Mouse (Mus musculus) megakaryocyte, embryonic 14.5 days (primary cell): ENCODE data around the gene Sbf2. TPM values are rescaled to one million over a fixed set of nuclear protein-coding genes. Genes with fewer than 3 reads are reported as not detected.

ENCODE experiments used
- H3K27me3 ChIP-seq: replicated peaks from 2 replicates; pipeline ENCODE3; 2012; ENCODE audit warnings: inconsistent platforms
- H3K36me3 ChIP-seq: replicated peaks from 2 replicates; pipeline ENCODE3; 2012; ENCODE audit warnings: low read length, inconsistent platforms, mixed read lengths
- H3K4me1 ChIP-seq: 2 replicates; pipeline ENCODE4 v1.6.1; 2012; ENCODE audit warnings: inconsistent platforms
- H3K4me3 ChIP-seq: replicated peaks from 2 replicates; pipeline ENCODE3; 2012; ENCODE audit warnings: moderate library complexity, mild to moderate bottlenecking, inconsistent platforms
- H3K9me3 ChIP-seq: 2 replicates; pipeline ENCODE4 v1.6.1; 2012; ENCODE audit warnings: inconsistent platforms
- FLI1 ChIP-seq: IDR thresholded peaks from 2 replicates; pipeline ENCODE4 v1.6.1; 2012; ENCODE audit warnings: low read length, inconsistent platforms, mixed read lengths
- GATA1 ChIP-seq: IDR thresholded peaks from 3 replicates; pipeline ENCODE4 v1.6.1; 2012; ENCODE audit warnings: mixed read lengths, low read length, inconsistent platforms, borderline replicate concordance
- polyA plus RNA-seq: library from polyadenylated mRNA; stranded (reverse); fragments of >175 nt; gene quantifications from 2 replicates; pipeline ENCODE4 v1.2.3, GENCODE M21; 2012; ENCODE audit warnings: low replicate concordance; ENCODE audit not compliant: insufficient read depth

Sbf2 gene
- polyA plus RNA-seq, 1 experiment, result 0.55 TPM

DNA sequence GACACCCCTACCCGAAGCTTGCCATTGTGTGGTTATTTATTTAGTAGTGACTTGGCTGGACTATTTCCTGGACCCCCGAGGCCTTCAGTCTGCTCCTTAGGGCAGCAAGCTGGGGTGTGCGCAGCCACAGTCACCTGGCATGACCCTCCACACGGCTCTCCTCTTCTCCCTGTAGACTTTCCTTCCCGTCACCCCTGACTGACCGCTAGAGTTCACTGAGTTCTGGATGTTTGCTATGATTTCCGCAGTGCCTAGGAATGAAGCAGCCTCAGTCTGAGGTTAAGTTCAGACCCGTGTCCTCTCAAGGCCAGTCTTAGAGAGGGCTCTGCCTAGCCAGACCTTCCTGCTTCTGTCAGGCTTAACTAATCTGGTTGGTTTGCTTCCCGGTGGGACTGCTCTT is 342.9 kb downstream of the Sbf2 start:
- Histone ChIP-seq H3K36me3 (peaks cover 56% of the 10 kb centered on the region), H3K27me3 (no peaks in the 10 kb centered on the region), H3K9me3 (no peaks in the 10 kb centered on the region), H3K4me3 (no peak overlapping the region), H3K4me1 (peaks cover 67% of the 10 kb centered on the region)
- TF ChIP-seq GATA1 (no peak), FLI1 (no peak)

DNA sequence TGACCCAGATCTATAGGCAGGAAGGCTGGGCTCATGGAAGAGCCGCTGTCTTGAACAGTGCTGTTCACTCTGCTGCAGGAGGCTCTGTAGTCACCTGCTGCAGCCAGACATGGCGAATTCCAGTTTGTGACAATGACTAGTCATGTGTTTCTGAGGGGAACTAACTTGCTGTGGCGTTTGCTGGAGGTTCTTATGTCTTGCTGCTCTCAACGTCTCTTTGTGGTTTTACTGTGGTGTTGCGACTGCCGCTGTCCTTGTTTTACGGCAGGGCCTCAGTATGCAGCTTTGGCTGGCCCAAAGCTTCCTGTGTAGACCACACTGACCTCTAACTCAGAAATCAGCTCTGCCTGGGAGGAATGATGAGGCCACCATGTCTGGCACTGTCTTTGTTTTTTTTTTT is 344.3 kb downstream of the Sbf2 start:
- Histone ChIP-seq H3K36me3 (peaks cover 42% of the 10 kb centered on the region), H3K27me3 (no peaks in the 10 kb centered on the region), H3K9me3 (no peaks in the 10 kb centered on the region), H3K4me3 (peak overlapping the region; percentile 79), H3K4me1 (peaks cover 59% of the 10 kb centered on the region)
- TF ChIP-seq FLI1 (no peak), GATA1 (no peak)

DNA sequence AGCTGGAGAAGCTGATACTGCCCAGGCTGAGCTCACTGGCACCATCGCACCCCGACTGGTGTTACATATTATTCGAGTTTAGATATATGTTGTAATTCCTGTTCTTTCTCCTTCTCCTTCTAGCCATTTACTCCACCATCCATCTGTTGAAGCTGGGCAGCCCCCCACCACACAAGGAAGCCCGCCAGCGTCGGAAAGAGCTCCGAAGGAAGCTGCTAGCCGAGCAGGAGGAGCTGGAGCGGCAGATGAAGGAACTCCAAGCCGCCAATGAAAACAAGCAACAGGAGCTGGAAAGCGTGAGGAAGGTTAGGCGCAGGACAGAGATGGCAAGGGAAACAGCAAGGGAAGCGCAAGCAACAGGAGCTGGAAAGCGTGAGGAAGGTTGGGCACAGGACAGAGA is 344.9 kb downstream of the Sbf2 start:
- TF ChIP-seq GATA1, result no peak
- no peak for TF ChIP-seq FLI1
- Histone ChIP-seq H3K27me3 (no peaks in the 10 kb centered on the region), H3K9me3 (no peaks in the 10 kb centered on the region), H3K4me3 (peak overlapping the region; percentile 79), H3K4me1 (peaks cover 62% of the 10 kb centered on the region), H3K36me3 (peaks cover 37% of the 10 kb centered on the region)

DNA sequence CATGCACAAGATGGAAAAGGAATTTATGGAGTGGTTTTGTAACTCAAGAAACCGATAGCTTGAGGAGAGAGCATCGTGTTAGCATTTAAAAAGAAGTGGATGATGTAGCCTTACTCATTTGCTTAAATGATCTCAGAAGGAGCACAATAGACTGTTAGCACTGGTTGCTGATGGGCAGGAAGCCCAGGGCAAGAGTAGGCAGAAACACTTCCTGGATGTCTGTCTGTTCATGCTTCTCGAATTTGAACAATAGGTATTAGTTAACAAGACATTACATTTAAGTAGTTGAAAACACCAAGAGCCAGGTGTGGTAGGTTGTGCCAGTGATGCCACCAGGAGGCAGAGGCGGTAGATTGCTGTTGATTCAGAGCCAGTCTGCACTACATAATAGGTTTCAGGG is 346.2 kb downstream of the Sbf2 start:
- Histone ChIP-seq H3K36me3 (peaks cover 25% of the 10 kb centered on the region), H3K27me3 (no peaks in the 10 kb centered on the region), H3K4me3 (no peak overlapping the region), H3K4me1 (peaks cover 59% of the 10 kb centered on the region), H3K9me3 (no peaks in the 10 kb centered on the region)
- TF ChIP-seq FLI1 (no peak), GATA1 (no peak)

DNA sequence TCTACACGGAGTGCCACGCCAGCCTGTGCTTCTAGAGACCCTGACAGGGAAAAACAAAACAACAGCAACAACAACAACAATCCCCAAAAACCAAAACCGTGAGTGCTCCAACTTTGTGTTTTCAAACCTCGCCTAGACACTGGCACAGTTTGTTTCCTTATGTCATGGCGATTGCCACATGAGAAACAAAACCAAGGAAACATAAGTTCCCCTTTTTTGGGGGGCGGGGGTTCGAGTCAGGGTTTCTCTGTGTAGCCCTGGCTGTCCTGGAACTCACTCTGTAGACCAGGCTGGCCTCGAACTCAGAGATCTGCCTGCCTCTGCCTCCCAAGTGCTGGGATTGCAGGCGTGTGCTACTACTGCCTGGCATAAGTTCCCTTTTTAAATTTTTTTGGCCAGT is 346.7 kb downstream of the Sbf2 start:
- H3K27me3 ChIP-seq, result no peaks in the 10 kb centered on the region
- H3K36me3 ChIP-seq, result peaks cover 20% of the 10 kb centered on the region
- no peak overlapping the region for H3K4me3 ChIP-seq
- peaks cover 59% of the 10 kb centered on the region for H3K4me1 ChIP-seq
- H3K9me3 ChIP-seq, result no peaks in the 10 kb centered on the region
- TF ChIP-seq GATA1 (no peak), FLI1 (no peak)

DNA sequence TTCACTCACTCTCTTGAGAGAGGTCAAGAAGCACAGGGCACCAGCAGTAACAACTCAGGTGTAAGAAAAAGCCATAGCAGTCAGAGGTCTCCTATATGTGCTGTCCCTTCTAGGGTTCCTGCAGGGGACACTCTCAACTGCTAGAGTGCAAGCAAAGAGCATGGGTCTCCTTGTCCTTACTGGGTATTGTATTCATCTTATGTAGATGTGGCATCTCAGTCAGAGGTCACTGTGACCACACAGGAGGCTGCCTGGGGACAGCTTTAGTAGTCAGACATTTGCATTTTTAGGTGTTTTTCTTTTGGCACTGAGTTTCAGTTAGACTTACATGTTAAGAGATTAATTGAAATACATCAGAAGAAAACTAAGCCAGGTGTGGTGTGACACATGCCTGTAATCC is 347.7 kb downstream of the Sbf2 start:
- peaks cover 14% of the 10 kb centered on the region for H3K36me3 ChIP-seq
- H3K4me3 ChIP-seq, result no peak overlapping the region
- H3K9me3 ChIP-seq, result no peaks in the 10 kb centered on the region
- H3K4me1 ChIP-seq, result peaks cover 54% of the 10 kb centered on the region
- TF ChIP-seq GATA1, result no peak
- no peak for TF ChIP-seq FLI1
- no peaks in the 10 kb centered on the region for H3K27me3 ChIP-seq

DNA sequence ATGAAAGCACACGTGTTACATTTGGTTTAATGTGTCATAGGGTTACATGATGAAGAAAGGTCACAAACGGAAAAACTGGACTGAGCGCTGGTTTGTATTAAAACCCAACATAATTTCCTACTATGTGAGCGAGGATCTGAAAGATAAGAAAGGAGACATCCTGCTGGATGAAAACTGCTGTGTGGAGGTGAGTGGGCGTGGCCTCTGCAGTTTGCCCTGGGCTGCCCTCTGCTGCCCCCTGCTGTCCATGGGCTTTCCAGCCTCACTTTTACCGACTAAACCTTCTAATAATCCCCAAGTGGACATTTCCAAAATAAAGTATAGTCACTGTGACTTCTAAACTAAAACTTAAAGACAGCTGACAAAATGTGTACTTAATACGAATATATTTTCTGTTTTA is 348.9 kb downstream of the Sbf2 start:
- H3K36me3 ChIP-seq, result peaks cover 11% of the 10 kb centered on the region
- no peak overlapping the region for H3K4me3 ChIP-seq
- no peak for TF ChIP-seq FLI1
- TF ChIP-seq GATA1, result no peak
- no peaks in the 10 kb centered on the region for H3K27me3 ChIP-seq
- peaks cover 43% of the 10 kb centered on the region for H3K4me1 ChIP-seq
- H3K9me3 ChIP-seq, result no peaks in the 10 kb centered on the region

DNA sequence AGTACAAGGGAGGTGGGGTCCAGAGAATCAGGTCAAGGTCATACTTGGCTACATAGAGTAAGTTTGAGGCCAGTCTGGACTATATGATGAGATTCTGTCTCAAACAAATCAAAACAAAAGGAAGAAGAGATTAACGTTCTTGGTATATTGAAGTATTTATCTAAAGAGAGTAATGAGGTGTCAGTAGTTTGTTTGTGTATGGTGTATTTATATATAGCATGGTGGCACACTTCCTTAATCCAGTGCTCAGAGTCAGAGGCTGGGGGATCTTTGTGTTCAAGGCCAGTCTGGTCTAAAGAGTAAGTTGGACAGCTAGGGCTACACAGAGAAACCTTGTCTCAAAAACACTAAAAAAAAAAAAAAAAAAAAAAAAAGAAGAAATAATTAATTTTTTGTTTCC is 351.2 kb downstream of the Sbf2 start:
- TF ChIP-seq FLI1 (no peak), GATA1 (no peak)
- Histone ChIP-seq H3K4me1 (peaks cover 41% of the 10 kb centered on the region), H3K4me3 (no peak overlapping the region), H3K27me3 (no peaks in the 10 kb centered on the region), H3K36me3 (peaks cover 4% of the 10 kb centered on the region), H3K9me3 (no peaks in the 10 kb centered on the region)

DNA sequence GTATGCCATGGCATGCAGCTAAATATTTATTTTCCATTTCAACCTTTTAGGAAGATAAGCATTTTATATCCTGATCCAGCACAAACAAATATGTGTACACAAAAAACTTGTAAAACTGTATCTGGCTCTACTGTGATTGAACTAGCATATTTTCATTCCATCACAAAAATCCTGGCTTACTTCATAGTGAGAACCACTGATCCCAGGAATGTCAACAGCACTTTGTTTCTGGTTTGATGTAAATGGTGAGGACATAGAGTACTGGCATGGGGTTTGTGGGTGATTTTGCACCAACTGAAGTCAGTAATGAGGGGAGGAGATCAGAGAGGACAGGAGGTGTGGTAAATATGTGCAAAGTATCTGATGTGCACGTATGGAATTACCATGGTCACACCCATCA is 352.1 kb downstream of the Sbf2 start:
- no peaks in the 10 kb centered on the region for H3K9me3 ChIP-seq
- H3K27me3 ChIP-seq, result no peaks in the 10 kb centered on the region
- no peak overlapping the region for H3K4me3 ChIP-seq
- H3K36me3 ChIP-seq, result peaks cover 12% of the 10 kb centered on the region
- H3K4me1 ChIP-seq, result peaks cover 48% of the 10 kb centered on the region
- no peak for TF ChIP-seq FLI1

DNA sequence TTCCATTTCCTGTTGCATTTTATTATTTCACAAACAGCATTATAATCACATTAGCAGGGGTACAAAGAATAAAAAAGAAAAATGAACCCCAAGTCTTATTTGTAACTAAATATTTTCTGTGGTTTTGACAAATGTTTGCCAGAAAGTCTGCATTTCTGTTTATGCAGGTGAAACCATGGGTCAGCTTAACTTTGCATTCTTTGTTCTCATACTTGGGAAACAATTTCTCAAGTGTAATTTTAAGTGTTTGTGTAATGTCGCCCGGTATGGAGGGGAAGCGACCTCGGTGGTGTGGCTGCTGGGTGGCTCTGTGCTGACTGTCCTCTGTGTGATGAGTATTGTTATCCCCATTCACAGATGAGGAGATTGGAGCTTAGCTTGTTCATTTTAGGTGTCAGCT is 352.9 kb downstream of the Sbf2 start:
- no peaks in the 10 kb centered on the region for H3K9me3 ChIP-seq
- no peak overlapping the region for H3K4me3 ChIP-seq
- H3K36me3 ChIP-seq, result peaks cover 12% of the 10 kb centered on the region
- H3K27me3 ChIP-seq, result no peaks in the 10 kb centered on the region
- TF ChIP-seq GATA1 (no peak), FLI1 (no peak)
- peaks cover 56% of the 10 kb centered on the region for H3K4me1 ChIP-seq
